Mouse (Mus musculus): ENCODE data around the gene Pitpnc1.

DNA sequence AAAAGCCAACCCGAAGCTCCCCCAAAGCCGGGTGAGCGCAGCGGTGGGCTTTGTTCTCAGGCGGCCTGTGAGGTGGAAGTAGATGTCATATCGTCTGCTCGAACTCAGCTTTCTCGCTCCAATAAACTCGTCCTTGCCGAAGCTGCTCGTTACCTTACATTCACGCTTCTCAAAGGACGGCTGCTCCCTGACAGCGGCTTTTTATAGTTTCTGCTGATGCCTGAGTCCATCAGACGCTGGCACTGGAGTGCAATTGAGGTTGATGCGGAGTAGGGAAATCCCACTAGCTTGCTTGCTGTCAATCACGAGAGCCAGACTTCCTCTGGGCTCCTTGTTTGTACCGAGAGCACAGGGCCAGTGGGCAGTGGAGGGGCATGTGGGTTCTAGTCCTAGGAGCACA is 147.3 kb downstream of the Pitpnc1 start:
- TF ChIP-seq POLR2A (IDR thresholded peaks at IDR 0.05; ENCODE audit: borderline replicate concordance, control insufficient read depth, low read depth, low read length) (no peak), CTCF (IDR thresholded peaks at IDR 0.05; ENCODE audit: control insufficient read depth, insufficient read depth, low read length) (no peak)

Data from bone marrow, adult 2 months (tissue).